In genomic region chr7:71216808-71217207, GRCm38 (mm10) we compare ENCODE assay signal across 11 mouse cellular contexts.
A peak's percentile ranks its signal among the peaks of the same experiment; 100 is the strongest.
DNase-seq lines count a peak whose midpoint lies in the region; ATAC-seq and TF ChIP-seq lines count a peak whose summit lies in the region.
"Had no signal": no experiment of that assay in that cellular context is flagged by ENCODE, and none has a peak within 500 bp of the region (broad histone marks: within the 10 kb centered on the region; RNA-seq: fewer than 3 reads in every experiment).

No protein-coding gene starts in this region.

- no peak for ATAC-seq in liver, embryonic 12.5 days
- no peak for ATAC-seq in forebrain, postnatal 0 days
- ATAC-seq: forebrain, embryonic 16.5 days had no signal

- peaks cover 4% of the 10 kb centered on the region; the same call in 1 of the 2 replicates for H3K4me1 ChIP-seq in liver, adult 2 months (ENCODE audit: control insufficient read depth, insufficient read depth, low read length)
- H3K4me1 ChIP-seq in liver, embryonic 12.5 days = no peaks in the 10 kb centered on the region
- H3K4me1 ChIP-seq in forebrain, postnatal 0 days (ENCODE audit: insufficient read depth) = no peaks in the 10 kb centered on the region

- no peaks in the 10 kb centered on the region for H3K27me3 ChIP-seq in liver, adult 2 months (ENCODE audit: control insufficient read depth, insufficient read depth, low read length)
- no peaks in the 10 kb centered on the region for H3K27me3 ChIP-seq in liver, embryonic 12.5 days (replicated peaks)
- no peaks in the 10 kb centered on the region for H3K27me3 ChIP-seq in forebrain, postnatal 0 days (ENCODE audit: insufficient read depth, low read length)

- no peak overlapping the region for H3K27ac ChIP-seq in liver, adult 2 months (replicated peaks; ENCODE audit: insufficient read depth, low read depth, low read length)
- no peak overlapping the region for H3K27ac ChIP-seq in liver, embryonic 12.5 days
- H3K27ac ChIP-seq in forebrain, postnatal 0 days (ENCODE audit: low read depth, low read length) = no peak overlapping the region

- TF ChIP-seq CTCF in liver, adult 2 months (IDR thresholded peaks at IDR 0.05; ENCODE audit: low read depth, low read length) = no peak
- TF ChIP-seq CTCF in forebrain, postnatal 0 days (IDR thresholded peaks at IDR 0.05; ENCODE audit: low read depth) = no peak

- 10% methylated on average over 2 of the region's 2 CpGs for WGBS in liver, adult 2 months
- 68% methylated on average over 2 of the region's 2 CpGs for WGBS in liver, embryonic 12.5 days (ENCODE audit: insufficient replicate concordance)
- 50% methylated on average over 2 of the region's 2 CpGs for WGBS in forebrain, postnatal 0 days

- H3K9me3 ChIP-seq in liver, embryonic 12.5 days (replicated peaks) = no peaks in the 10 kb centered on the region
- H3K9me3 ChIP-seq in forebrain, postnatal 0 days (ENCODE audit: low read length) = no peaks in the 10 kb centered on the region

- no peak for TF ChIP-seq POLR2A in liver, adult 2 months (IDR thresholded peaks at IDR 0.05; ENCODE audit: extremely low read depth, insufficient read depth, low read length)

- H3K4me3 ChIP-seq in liver, adult 2 months (ENCODE audit: insufficient read depth, low read depth, low read length) = no peak overlapping the region
- no peak overlapping the region for H3K4me3 ChIP-seq in liver, embryonic 12.5 days
- no peak overlapping the region for H3K4me3 ChIP-seq in forebrain, postnatal 0 days (ENCODE audit: low read depth, low read length)
- H3K4me3 ChIP-seq: megakaryocyte, embryonic 14.5 days had no signal

- no peak overlapping the region for H3K9ac ChIP-seq in liver, adult 2 months (ENCODE audit: low read depth, low read length)
- H3K9ac ChIP-seq in liver, embryonic 12.5 days = no peak overlapping the region
- H3K9ac ChIP-seq in forebrain, postnatal 0 days = no peak overlapping the region

- H3K36me3 ChIP-seq in liver, adult 2 months (ENCODE audit: control insufficient read depth, insufficient read depth, low read length) = no peaks in the 10 kb centered on the region
- no peaks in the 10 kb centered on the region for H3K36me3 ChIP-seq in liver, embryonic 12.5 days
- H3K36me3 ChIP-seq in forebrain, postnatal 0 days (ENCODE audit: insufficient read depth) = no peaks in the 10 kb centered on the region

- H3K4me2 ChIP-seq in liver, embryonic 12.5 days = no peak overlapping the region
- H3K4me2 ChIP-seq in forebrain, postnatal 0 days (ENCODE audit: low read depth) = no peak overlapping the region

- peak; percentile 78 for DNase-seq in liver, adult 2 months (ENCODE audit: extremely low read depth, low read depth, low spot score)
- peak; percentile 0 for DNase-seq in fibroblast of lung, adult 2 months (ENCODE audit: low read depth)
- DNase-seq in kidney, adult 18-20 months = peak; percentile 42
- DNase-seq in lung, postnatal 14 days = peak; percentile 76
- no peak for DNase-seq in spleen, postnatal 14 days (ENCODE audit: low spot score in 2 of 2)
- DNase-seq in forebrain, postnatal 0 days = no peak
- DNase-seq in spleen, postnatal 4 days (ENCODE audit: low spot score in 2 of 2) = no peak
- DNase-seq: thymus, postnatal 25 days had no signal

- H3K79me2 ChIP-seq in liver, adult 2 months (ENCODE audit: control insufficient read depth, insufficient read depth, low read length) = no peaks in the 10 kb centered on the region

Comparison
In these comparisons a context has a peak if more than half of its experiments do, and no peak if none do; other contexts are left out.
1. DNase-seq: peak in liver, adult 2 months (single experiment), fibroblast of lung, adult 2 months (single experiment), kidney, adult 18-20 months (single experiment) and lung, postnatal 14 days (single experiment); none in spleen, postnatal 14 days (0 of 2), forebrain, postnatal 0 days (single experiment) and spleen, postnatal 4 days (0 of 2).